Mouse (Mus musculus) CH12.LX (cell line): ENCODE measurements around the gene Cdh23. TPM values are rescaled to one million over a fixed set of nuclear protein-coding genes. Genes with fewer than 3 reads are reported as not detected.

ENCODE experiments used
- DNase-seq: peaks from one replicate; pipeline ENCODE4 v3.0.0-alpha.2; 2013; ENCODE audit errors: extremely low read depth
- H3K27ac ChIP-seq: 2 replicates; pipeline ENCODE4 v1.5.1; 2012; ENCODE audit warnings: low read depth, mild to moderate bottlenecking, control low read depth, moderate library complexity; ENCODE audit not compliant: insufficient read depth
- H3K27me3 ChIP-seq: replicated peaks from 2 replicates; pipeline ENCODE3; 2012; ENCODE audit warnings: inconsistent platforms
- H3K36me3 ChIP-seq, 2 experiments: replicated peaks in 1 of 2; 2 replicates each; pipeline versions ENCODE3 to v1.6.1; 2012; ENCODE audit warnings: inconsistent platforms in 1 of 2, low read length in 1 of 2, mild to moderate bottlenecking in 1 of 2, mixed read lengths in 1 of 2, moderate library complexity in 1 of 2; ENCODE audit not compliant: control insufficient read depth in 1 of 2, insufficient read depth in 1 of 2
- H3K4me1 ChIP-seq, 2 experiments: 2 replicates each; pipeline ENCODE4 v1.6.1; 2012; ENCODE audit warnings: inconsistent platforms in 1 of 2, moderate library complexity in 1 of 2; ENCODE audit not compliant: insufficient read depth in 2 of 2, control insufficient read depth in 1 of 2
- H3K4me2 ChIP-seq: 2 replicates; pipeline ENCODE4 v1.6.1; 2012; ENCODE audit warnings: low read depth, mild to moderate bottlenecking, control low read depth; ENCODE audit not compliant: poor library complexity, insufficient read depth, severe bottlenecking
- H3K4me3 ChIP-seq, 3 experiments: fragments of 150-350 bp in 1 of 3; sonication (generic) in 1 of 3; replicated peaks in 1 of 3; 2 replicates each; pipeline versions ENCODE3 to v1.5.1; 2011 to 2012; ENCODE audit warnings: low read depth in 2 of 3, low read length in 2 of 3, mild to moderate bottlenecking in 2 of 3, moderate library complexity in 2 of 3, control low read depth in 1 of 3, improper control_type of control experiment in 1 of 3, inconsistent platforms in 1 of 3, mixed read lengths in 1 of 3; ENCODE audit not compliant: poor library complexity in 1 of 3
- H3K79me2 ChIP-seq: replicated peaks from 2 replicates; pipeline ENCODE4 v1.6.1; 2012; ENCODE audit warnings: mild to moderate bottlenecking, moderate library complexity; ENCODE audit not compliant: control insufficient read depth, poor library complexity, insufficient read depth, severe bottlenecking; ENCODE audit errors: extremely low read depth
- H3K9ac ChIP-seq: 2 replicates; pipeline ENCODE4 v1.6.1; 2012; ENCODE audit warnings: low read depth, mild to moderate bottlenecking, control low read depth, moderate library complexity; ENCODE audit not compliant: insufficient read depth
- H3K9me3 ChIP-seq: replicated peaks from 2 replicates; pipeline ENCODE3; 2012; ENCODE audit warnings: low read length, inconsistent platforms, mixed read lengths
- BHLHE40 ChIP-seq: IDR thresholded peaks from 2 replicates; pipeline ENCODE4 v1.6.1; 2011; ENCODE audit warnings: mild to moderate bottlenecking, low read depth, low read length, improper control_type of control experiment
- CHD1 ChIP-seq: IDR thresholded peaks from 2 replicates; pipeline ENCODE4 v1.6.1; 2012; ENCODE audit warnings: low read depth, low read length, improper control_type of control experiment, inconsistent platforms
- CTCF ChIP-seq, 2 experiments: IDR thresholded peaks in 1 of 2; conservative IDR thresholded peaks in 1 of 2; 2 replicates each; pipeline ENCODE4 v1.5.1; 2011 to 2012; ENCODE audit warnings: low read depth in 2 of 2, low read length in 2 of 2, improper control_type of control experiment in 1 of 2, inconsistent platforms in 1 of 2, mild to moderate bottlenecking in 1 of 2, moderate library complexity in 1 of 2
- E2F4 ChIP-seq: IDR thresholded peaks from 2 replicates; pipeline ENCODE4 v1.6.1; 2011; ENCODE audit warnings: low read depth, low read length, improper control_type of control experiment; ENCODE audit not compliant: insufficient replicate concordance
- ELF1 ChIP-seq: IDR thresholded peaks from 2 replicates; pipeline ENCODE4 v1.6.1; 2014; ENCODE audit warnings: low read depth, mild to moderate bottlenecking, inconsistent platforms, low read length, improper control_type of control experiment
- EP300 ChIP-seq: IDR thresholded peaks from 2 replicates; pipeline ENCODE4 v1.6.1; 2011; ENCODE audit warnings: low read length, improper control_type of control experiment
- ETS1 ChIP-seq: conservative IDR thresholded peaks from 2 replicates; pipeline ENCODE4 v1.6.1; 2012; ENCODE audit warnings: low read depth, mild to moderate bottlenecking, inconsistent platforms, low read length, improper control_type of control experiment, moderate library complexity
- GABPA ChIP-seq: IDR thresholded peaks from 2 replicates; pipeline ENCODE4 v1.6.1; 2012; ENCODE audit warnings: low read depth, low read length, improper control_type of control experiment, inconsistent platforms; ENCODE audit not compliant: insufficient replicate concordance
- HCFC1 ChIP-seq: IDR thresholded peaks from 2 replicates; pipeline ENCODE4 v1.6.1; 2012; ENCODE audit warnings: low read depth, mild to moderate bottlenecking, inconsistent platforms, low read length, improper control_type of control experiment
- JUND ChIP-seq: conservative IDR thresholded peaks from 2 replicates; pipeline ENCODE4 v1.6.1; 2011; ENCODE audit warnings: low read depth, low read length, improper control_type of control experiment
- KAT2A ChIP-seq: IDR thresholded peaks from 2 replicates; pipeline ENCODE4 v1.6.1; 2012; ENCODE audit warnings: low read length, improper control_type of control experiment, inconsistent platforms; ENCODE audit not compliant: insufficient replicate concordance
- MAFK ChIP-seq: IDR thresholded peaks from 2 replicates; pipeline ENCODE4 v1.6.1; 2011; ENCODE audit warnings: low read length, improper control_type of control experiment; ENCODE audit not compliant: insufficient replicate concordance
- MAX ChIP-seq: IDR thresholded peaks from 2 replicates; pipeline ENCODE4 v1.6.1; 2011; ENCODE audit warnings: low read length, improper control_type of control experiment
- MEF2A ChIP-seq: IDR thresholded peaks from 2 replicates; pipeline ENCODE4 v1.6.1; 2014; ENCODE audit warnings: low read depth, mild to moderate bottlenecking, inconsistent platforms, low read length, improper control_type of control experiment, borderline replicate concordance
- MXI1 ChIP-seq: IDR thresholded peaks from 2 replicates; pipeline ENCODE4 v1.6.1; 2011; ENCODE audit warnings: mild to moderate bottlenecking, low read depth, low read length, improper control_type of control experiment
- MYC ChIP-seq: IDR thresholded peaks from 2 replicates; pipeline ENCODE4 v1.6.1; 2011; ENCODE audit warnings: low read depth, mild to moderate bottlenecking, improper control_type of control experiment, low read length
- NELFE ChIP-seq: IDR thresholded peaks from 2 replicates; pipeline ENCODE4 v1.6.1; 2011; ENCODE audit warnings: low read depth, low read length, improper control_type of control experiment
- NRF1 ChIP-seq: IDR thresholded peaks from 2 replicates; pipeline ENCODE4 v1.6.1; 2014; ENCODE audit warnings: low read depth, mild to moderate bottlenecking, inconsistent platforms, low read length, improper control_type of control experiment, moderate library complexity
- PAX5 ChIP-seq: IDR thresholded peaks from 2 replicates; pipeline ENCODE4 v1.6.1; 2012; ENCODE audit warnings: low read length, inconsistent platforms, mixed read lengths
- POLR2A ChIP-seq: IDR thresholded peaks from 2 replicates; pipeline ENCODE4 v1.6.1; 2011; ENCODE audit warnings: low read depth, mild to moderate bottlenecking, improper control_type of control experiment, low read length
- POLR2AphosphoS2 ChIP-seq: IDR thresholded peaks from 2 replicates; pipeline ENCODE4 v1.6.1; 2011; ENCODE audit warnings: low read depth, low read length, improper control_type of control experiment
- RCOR1 ChIP-seq: conservative IDR thresholded peaks from 2 replicates; pipeline ENCODE4 v1.6.1; 2012; ENCODE audit warnings: low read depth, mild to moderate bottlenecking, inconsistent platforms, low read length, improper control_type of control experiment
- SIN3A ChIP-seq: IDR thresholded peaks from 2 replicates; pipeline ENCODE4 v1.6.1; 2012; ENCODE audit warnings: low read length, improper control_type of control experiment, inconsistent platforms
- SMC3 ChIP-seq: IDR thresholded peaks from 2 replicates; pipeline ENCODE4 v1.6.1; 2011; ENCODE audit warnings: low read depth, low read length, improper control_type of control experiment
- TCF12 ChIP-seq: IDR thresholded peaks from 2 replicates; pipeline ENCODE4 v1.6.1; 2014; ENCODE audit warnings: low read depth, mild to moderate bottlenecking, inconsistent platforms, low read length, improper control_type of control experiment
- UBTF ChIP-seq: IDR thresholded peaks from 2 replicates; pipeline ENCODE4 v1.6.1; 2012; ENCODE audit warnings: low read depth, mild to moderate bottlenecking, inconsistent platforms, low read length, improper control_type of control experiment, moderate library complexity
- USF1 ChIP-seq: IDR thresholded peaks from 2 replicates; pipeline ENCODE4 v1.6.1; 2014; ENCODE audit warnings: low read depth, mild to moderate bottlenecking, inconsistent platforms, low read length, improper control_type of control experiment
- USF2 ChIP-seq: conservative IDR thresholded peaks from 2 replicates; pipeline ENCODE4 v1.6.1; 2011; ENCODE audit warnings: low read depth, low read length, improper control_type of control experiment
- ZKSCAN1 ChIP-seq: IDR thresholded peaks from 2 replicates; pipeline ENCODE4 v1.6.1; 2012; ENCODE audit warnings: low read depth, inconsistent platforms, low read length, improper control_type of control experiment, borderline replicate concordance
- dilution Hi-C: fragments of 300-500 bp; cut with MboI; formaldehyde crosslinking; loops from 2 replicates; pipeline ENCODE4 v1.14.3; 2020; ENCODE audit warnings: low sequenced_read_pairs; ENCODE audit not compliant: extremely low pct_unique_long_range_greater_than_20kb, extremely low pct_ligation_motif_present
- in situ Hi-C: fragments of 300-500 bp; cut with MboI; formaldehyde crosslinking; loops from 3 replicates; pipeline ENCODE4 v1.14.3; 2019; ENCODE audit warnings: low sequenced_read_pairs, low pct_ligation_motif_present, low pct_unique_long_range_greater_than_20kb, mixed read lengths
- polyA plus RNA-seq: library from polyadenylated mRNA; unstranded; fragments of >175 nt; gene quantifications from 2 replicates; pipeline ENCODE4 v1.2.1, GENCODE M21; 2012; ENCODE audit warnings: low read depth; ENCODE audit not compliant: insufficient read length
- total RNA-seq, 2 experiments: library from RNA; depleted of rRNA; stranded (reverse); fragments of 300-350 nt in 1 of 2; fragments of >200 nt in 1 of 2; gene quantifications; 2 replicates each; pipeline ENCODE4 v1.2.3; 2012 to 2014

Cdh23 gene
- total and polyA plus RNA-seq, 3 experiments, result 0.20 to 0.73 (median 0.30) TPM

GRCm38 (mm10) chr10:60389447-60389865 is 306.8 kb downstream of the Cdh23 start:
- peaks cover 19 to 37% of the 10 kb centered on the region in 2 experiments for H3K4me1 ChIP-seq
- 0 out of 2 replicates have a peak overlapping the region, but pooled peaks have one; percentile 10 for H3K9ac ChIP-seq
- DNase-seq, result peak; percentile 86
- TF ChIP-seq SMC3, result no peak
- peak; percentile 78 for TF ChIP-seq MEF2A
- no peak for TF ChIP-seq PAX5
- no peak for TF ChIP-seq POLR2AphosphoS2
- TF ChIP-seq ETS1, result peak; percentile 78
- TF ChIP-seq CHD1, result no peak
- TF ChIP-seq CTCF (conservative IDR thresholded peaks at IDR 0.05 in 1 of 2, IDR thresholded peaks at IDR 0.05 in 1 of 2; ENCODE audit: low read depth in 2 of 2, low read length in 2 of 2), result no peak
- TF ChIP-seq ELF1, result peak; percentile 53; the same call in 1 of the 2 replicates
- TF ChIP-seq BHLHE40, result no peak
- TF ChIP-seq MYC, result peak; percentile 67; the same call in 1 of the 2 replicates
- TF ChIP-seq USF2, result no peak
- no peak for TF ChIP-seq NELFE
- TF ChIP-seq RCOR1, result no peak
- no peak for TF ChIP-seq ZKSCAN1
- no peak for TF ChIP-seq GABPA
- TF ChIP-seq MXI1, result no peak
- no peak for TF ChIP-seq JUND
- no peak for TF ChIP-seq MAFK
- TF ChIP-seq HCFC1, result no peak
- no peak; the same call in 1 of the 2 replicates for TF ChIP-seq SIN3A
- TF ChIP-seq UBTF, result no peak
- TF ChIP-seq POLR2A, result peak; percentile 57
- TF ChIP-seq E2F4, result no peak
- peak; percentile 99 for TF ChIP-seq TCF12
- TF ChIP-seq USF1, result no peak
- TF ChIP-seq NRF1, result no peak
- no peak; the same call in 1 of the 2 replicates for TF ChIP-seq MAX
- TF ChIP-seq KAT2A, result no peak
- TF ChIP-seq EP300, result peak; percentile 50; the same call in 1 of the 2 replicates
- H3K4me2 ChIP-seq, result peak overlapping the region; percentile 78
- in situ Hi-C loops (loop anchor here (25.0 kb wide), 1 partner anchor 477 kb away; no protein-coding TSS in a partner anchor), dilution Hi-C loops (no loop called here)
- peak overlapping the region; percentile 93 for H3K27ac ChIP-seq
- H3K4me3 ChIP-seq, result peak overlapping the region in 1 of 3 experiments; percentile 14
- peaks cover 2% of the 10 kb centered on the region for H3K27me3 ChIP-seq
- H3K79me2 ChIP-seq, result no peaks in the 10 kb centered on the region; the same call in 1 of the 2 replicates
- H3K36me3 ChIP-seq, result peaks cover 5 to 12% of the 10 kb centered on the region in 2 experiments
- peaks cover 7% of the 10 kb centered on the region for H3K9me3 ChIP-seq
